Mouse (Mus musculus) E14TG2a.4 (cell line): ENCODE measurements around the gene Ergic1.

Experiments used
- H3K27me3 ChIP-seq: 2 replicates; pipeline ENCODE4 v1.6.1; 2014; ENCODE audit warnings: low read length, control low read depth; ENCODE audit not compliant: insufficient read depth
- H3K36me3 ChIP-seq: 2 replicates; pipeline ENCODE4 v1.6.1; 2014; ENCODE audit warnings: low read length, control low read depth; ENCODE audit not compliant: insufficient read depth
- H3K4me1 ChIP-seq: replicated peaks from 2 replicates; pipeline ENCODE4 v1.6.1; 2014; ENCODE audit warnings: low read depth, low read length, control low read depth
- H3K4me3 ChIP-seq: replicated peaks from 2 replicates; pipeline ENCODE4 v1.5.1; 2014; ENCODE audit warnings: mild to moderate bottlenecking, low read length
- H3K9me3 ChIP-seq: 2 replicates; pipeline ENCODE4 v1.6.1; 2014; ENCODE audit warnings: low read length, control low read depth
- CTCF ChIP-seq: conservative IDR thresholded peaks from 2 replicates; pipeline ENCODE4 v1.5.1; 2014; ENCODE audit warnings: low read length
- NANOG ChIP-seq: IDR thresholded peaks from 2 replicates; pipeline ENCODE4 v1.6.1; 2014; ENCODE audit warnings: borderline replicate concordance, low read length, mixed read lengths
- POU5F1 ChIP-seq: IDR thresholded peaks from 2 replicates; pipeline ENCODE4 v1.6.1; 2014; ENCODE audit warnings: low read length, borderline replicate concordance

The Ergic1 gene

DNA sequence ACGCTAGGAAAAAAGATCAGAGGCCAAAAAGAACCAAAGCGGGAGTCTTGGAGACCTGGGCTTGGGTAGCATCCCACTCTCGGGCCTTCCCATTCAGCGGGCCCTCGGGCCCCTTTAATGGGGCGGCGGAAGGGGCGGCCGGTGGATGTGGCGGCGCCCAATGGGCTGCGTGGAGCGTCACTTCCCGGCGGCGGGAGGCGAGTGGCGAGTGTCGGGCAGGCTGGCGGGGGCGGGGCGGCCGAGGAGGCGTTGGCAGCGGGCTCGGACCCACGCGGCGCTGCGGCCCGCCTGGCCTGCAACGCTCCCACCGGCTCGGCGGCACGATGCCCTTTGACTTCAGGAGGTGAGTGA lies at the start of gene Ergic1:
Gene Ergic1, plus strand, starts transcription at position 200 of the 351 bp plus-strand sequence.
- Histone ChIP-seq H3K4me3 (peak within 1 kb of the TSS; percentile 85), H3K4me1 (peaks cover 51% of the 10 kb centered on the region), H3K27me3 (peaks cover 3% of the 10 kb centered on the region; the same call in 1 of the 2 replicates), H3K9me3 (no peaks in the 10 kb centered on the region), H3K36me3 (peaks cover 26% of the 10 kb centered on the region)
- TF ChIP-seq NANOG (no peak), CTCF (no peak), POU5F1 (no peak)

DNA sequence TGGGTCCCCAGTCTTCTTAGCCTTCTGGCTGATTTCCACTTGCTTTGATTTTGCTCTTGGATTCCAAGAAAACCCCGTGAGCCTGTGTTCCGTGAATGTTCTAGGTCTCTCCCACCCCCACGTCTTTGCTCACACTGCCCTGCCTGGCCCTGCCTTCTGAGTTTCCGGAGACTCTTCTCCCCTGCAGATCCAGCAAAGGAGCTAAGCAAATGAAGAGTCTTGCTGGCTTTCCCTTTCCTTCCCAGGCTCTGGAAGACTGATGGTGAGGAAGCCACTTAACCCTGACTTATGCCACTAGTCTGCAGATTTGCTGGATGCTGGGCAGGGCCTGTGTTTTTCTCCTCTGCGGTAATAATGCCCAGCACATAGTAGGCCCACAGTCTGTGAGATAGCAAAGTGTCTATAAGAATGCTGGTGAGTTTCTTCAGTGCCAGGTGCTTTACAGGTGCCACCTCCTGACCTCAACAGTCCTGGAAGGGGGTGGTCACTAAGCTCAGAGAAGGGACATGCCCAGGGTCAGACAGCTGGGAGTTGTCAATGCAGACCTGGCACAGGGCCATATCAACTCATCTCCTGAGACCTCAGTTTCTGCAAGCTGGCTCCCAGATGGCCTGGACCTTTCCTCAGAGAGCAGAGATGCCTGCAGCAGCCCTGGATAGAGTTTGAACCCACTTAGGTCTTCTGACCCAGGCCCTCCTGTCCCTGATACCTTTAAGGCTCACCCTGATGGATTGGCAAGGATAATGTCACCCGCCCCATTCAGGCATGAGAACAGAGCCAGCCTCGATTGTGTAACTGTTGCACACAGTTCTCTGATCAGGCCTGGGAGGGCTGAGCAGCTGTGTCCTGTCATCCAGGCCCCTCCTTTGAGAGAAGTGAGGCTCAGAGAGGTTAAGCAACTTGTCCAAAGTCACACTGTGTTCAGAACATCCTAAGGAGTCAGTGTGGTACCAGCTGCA lies 49.2 kb upstream of the Ergic1 start:
- H3K27me3 ChIP-seq: peaks cover 10% of the 10 kb centered on the region; the same call in 1 of the 2 replicates
- peaks cover 1% of the 10 kb centered on the region for H3K36me3 ChIP-seq
- peaks cover 59% of the 10 kb centered on the region for H3K4me1 ChIP-seq
- H3K9me3 ChIP-seq: no peaks in the 10 kb centered on the region
- H3K4me3 ChIP-seq: 0 out of 2 replicates have a peak overlapping the region, but pooled peaks have one; percentile 48
- TF ChIP-seq CTCF: no peak
- TF ChIP-seq NANOG: no peak
- no peak for TF ChIP-seq POU5F1

DNA sequence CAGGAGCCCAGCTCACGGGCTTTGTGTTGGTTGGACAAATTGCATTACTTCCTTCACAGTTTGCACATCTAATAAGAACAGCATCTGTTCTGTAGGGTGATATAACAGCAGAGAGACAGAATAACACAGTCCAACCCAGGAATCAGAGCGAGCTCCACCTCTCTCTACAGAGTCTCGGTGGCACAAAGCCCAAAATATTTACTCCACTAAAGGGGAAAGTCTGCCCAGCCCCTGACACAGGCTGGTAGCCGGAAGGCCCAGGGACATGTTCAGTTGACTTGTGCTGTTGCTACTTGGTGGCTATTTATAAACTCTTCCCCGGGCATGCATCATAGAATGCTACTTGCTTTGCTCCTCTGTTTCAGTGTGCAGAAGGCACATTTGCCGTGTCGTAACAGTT lies 48.3 kb upstream of the Ergic1 start:
- TF ChIP-seq POU5F1: no peak
- TF ChIP-seq NANOG: no peak
- no peak for TF ChIP-seq CTCF
- H3K4me3 ChIP-seq: no peak overlapping the region
- H3K36me3 ChIP-seq: no peaks in the 10 kb centered on the region

DNA sequence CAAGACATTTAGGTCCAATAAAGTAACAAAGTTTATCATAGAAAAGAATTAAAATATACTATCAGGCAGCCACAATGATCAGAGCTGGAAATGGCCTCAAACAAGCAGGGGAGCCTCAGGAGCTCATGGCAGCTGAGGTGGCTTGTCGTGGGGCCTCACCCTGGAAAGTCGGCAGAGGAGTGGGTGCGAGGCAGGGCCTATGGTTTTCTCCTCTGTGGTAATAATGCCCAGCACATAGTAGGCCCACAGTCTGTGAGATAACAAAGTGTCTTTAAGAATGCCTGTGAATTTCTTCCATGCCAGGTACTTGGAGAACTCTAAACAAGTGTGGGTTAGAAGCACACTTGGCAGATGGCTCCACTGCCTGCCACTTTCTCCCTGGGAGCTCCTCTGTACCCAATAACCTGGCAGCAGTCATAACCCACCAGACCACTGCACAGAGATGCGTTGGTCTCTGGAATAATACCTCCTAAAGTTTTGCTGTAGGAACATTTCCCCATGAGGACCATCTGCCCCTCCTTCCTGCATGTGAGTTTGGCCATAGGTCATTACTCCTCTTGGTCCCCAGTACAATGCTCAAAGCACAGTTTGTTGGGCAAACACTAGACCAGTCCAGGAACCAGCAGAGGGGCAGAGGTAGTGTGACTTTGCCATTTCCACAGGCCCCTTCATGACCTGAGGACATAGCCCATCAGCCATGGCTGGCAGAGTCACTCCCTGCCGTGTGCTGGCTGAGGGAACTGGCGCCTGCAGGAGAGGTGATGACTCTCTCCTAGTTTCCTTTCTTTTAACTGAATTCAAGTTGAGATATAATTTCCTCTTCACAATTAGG lies 47.6 kb upstream of the Ergic1 start:
- TF ChIP-seq CTCF (no peak), POU5F1 (no peak), NANOG (no peak)

More for the DNA sequence above, 48.3 kb upstream of the Ergic1 start:
- 0 out of 2 replicates have a peak, but pooled peaks cover 6% of the 10 kb centered on the region for H3K27me3 ChIP-seq
- no peaks in the 10 kb centered on the region for H3K9me3 ChIP-seq
- H3K4me1 ChIP-seq: peaks cover 54% of the 10 kb centered on the region

DNA sequence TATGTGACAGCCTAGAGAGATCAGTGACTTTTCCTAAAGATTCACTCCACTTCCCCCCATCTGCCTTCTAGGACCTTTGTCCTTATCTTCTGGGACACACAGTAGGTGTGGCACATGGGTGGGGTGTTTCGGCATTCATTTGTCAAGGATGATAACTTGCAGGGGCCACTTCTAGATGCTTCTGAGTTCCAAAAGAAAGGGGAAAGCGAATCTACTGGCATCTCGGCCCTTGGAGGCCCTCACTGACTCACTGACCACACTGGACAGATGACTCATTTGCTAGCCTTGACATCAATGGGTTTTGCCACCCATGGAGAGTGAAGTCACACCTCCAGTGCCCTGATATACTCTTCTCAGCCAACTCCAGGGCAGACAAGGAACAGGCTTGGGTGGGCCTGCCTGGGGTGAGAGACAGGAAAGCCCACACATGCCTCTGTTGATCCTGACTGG lies 46.7 kb upstream of the Ergic1 start:
- TF ChIP-seq POU5F1: no peak
- TF ChIP-seq NANOG: no peak
- TF ChIP-seq CTCF: no peak
- no peaks in the 10 kb centered on the region for H3K9me3 ChIP-seq
- no peak overlapping the region for H3K4me3 ChIP-seq
- H3K27me3 ChIP-seq: 0 out of 2 replicates have a peak, but pooled peaks cover 6% of the 10 kb centered on the region
- no peaks in the 10 kb centered on the region for H3K36me3 ChIP-seq
- peaks cover 49% of the 10 kb centered on the region for H3K4me1 ChIP-seq

More for the DNA sequence above, 47.6 kb upstream of the Ergic1 start:
- Histone ChIP-seq H3K4me1 (peaks cover 54% of the 10 kb centered on the region), H3K9me3 (no peaks in the 10 kb centered on the region), H3K4me3 (no peak overlapping the region), H3K27me3 (0 out of 2 replicates have a peak, but pooled peaks cover 6% of the 10 kb centered on the region), H3K36me3 (no peaks in the 10 kb centered on the region)

DNA sequence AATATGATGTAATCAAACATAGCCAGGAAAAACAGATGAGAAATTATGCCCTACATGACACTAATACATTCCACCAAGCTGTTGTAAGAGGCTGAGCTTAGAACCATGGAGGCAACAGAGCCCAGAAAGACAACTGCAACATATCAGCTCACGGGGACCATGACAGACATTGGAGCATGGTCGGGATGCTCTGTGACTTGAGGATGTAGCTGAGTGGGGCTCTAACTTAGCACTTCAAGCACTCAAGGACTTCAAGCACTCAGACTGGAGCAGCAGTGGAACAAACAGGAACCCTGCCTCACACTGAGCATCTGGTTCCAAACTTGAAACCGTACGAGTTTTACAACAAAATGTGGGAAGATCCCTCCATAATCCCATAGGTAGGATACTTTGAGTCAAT lies 45.6 kb upstream of the Ergic1 start:
- 0 out of 2 replicates have a peak, but pooled peaks cover 3% of the 10 kb centered on the region for H3K27me3 ChIP-seq
- no peak overlapping the region for H3K4me3 ChIP-seq
- peaks cover 39% of the 10 kb centered on the region for H3K4me1 ChIP-seq
- no peaks in the 10 kb centered on the region for H3K36me3 ChIP-seq
- H3K9me3 ChIP-seq: no peaks in the 10 kb centered on the region
- TF ChIP-seq POU5F1: no peak
- no peak for TF ChIP-seq NANOG

DNA sequence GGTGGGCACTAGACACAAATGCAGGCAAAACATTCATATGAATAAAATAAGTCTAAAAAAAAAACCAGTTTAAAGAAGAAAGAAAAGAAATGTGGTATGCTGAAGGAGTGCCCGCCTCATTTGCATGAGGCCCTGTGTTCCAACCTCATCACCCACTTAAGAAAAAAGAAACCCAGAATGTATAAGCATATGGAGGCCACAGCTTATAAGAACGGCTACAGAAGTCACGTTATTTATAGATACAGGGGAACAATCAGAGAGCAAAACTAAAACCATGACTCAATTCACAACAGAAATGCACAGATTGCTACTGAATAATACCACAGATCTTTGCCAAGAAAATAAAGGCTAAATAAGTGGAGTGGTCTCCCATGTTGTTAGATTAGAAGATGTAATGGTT lies 43.0 kb upstream of the Ergic1 start:
- Histone ChIP-seq H3K27me3 (peaks cover 7% of the 10 kb centered on the region; the same call in 1 of the 2 replicates), H3K4me1 (peaks cover 14% of the 10 kb centered on the region), H3K4me3 (no peak overlapping the region), H3K36me3 (no peaks in the 10 kb centered on the region), H3K9me3 (no peaks in the 10 kb centered on the region)
- TF ChIP-seq CTCF: no peak
- no peak for TF ChIP-seq NANOG
- TF ChIP-seq POU5F1: no peak

DNA sequence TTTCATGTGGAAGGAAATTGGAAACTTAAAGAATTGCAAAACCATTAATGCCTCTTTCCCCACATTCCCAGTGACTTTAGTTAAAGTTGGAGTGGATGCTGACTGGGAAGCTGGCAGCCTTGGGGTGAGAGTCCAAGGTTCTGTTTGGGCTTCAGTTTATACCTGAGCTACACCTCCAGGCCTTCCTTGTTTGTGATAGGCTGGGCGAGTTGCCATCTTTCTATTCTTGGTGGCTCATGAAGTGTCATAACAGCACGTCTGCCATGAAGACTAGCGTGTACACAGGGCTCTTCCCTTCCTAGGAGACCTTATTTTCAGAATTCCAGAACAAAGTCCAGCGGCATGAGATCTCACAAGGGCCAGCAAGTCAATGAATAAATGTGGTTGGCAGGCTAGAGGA lies 38.6 kb upstream of the Ergic1 start:
- H3K36me3 ChIP-seq: no peaks in the 10 kb centered on the region
- H3K9me3 ChIP-seq: no peaks in the 10 kb centered on the region
- H3K4me1 ChIP-seq: no peaks in the 10 kb centered on the region; the same call in 1 of the 2 replicates
- TF ChIP-seq POU5F1 (no peak), CTCF (no peak)
- peaks cover 4% of the 10 kb centered on the region; the same call in 1 of the 2 replicates for H3K27me3 ChIP-seq
- no peak overlapping the region for H3K4me3 ChIP-seq
